Mouse (Mus musculus): ENCODE results near the gene Prima1. TPM values are rescaled to one million over a fixed set of nuclear protein-coding genes. Genes with fewer than 3 reads are reported as not detected.

Gene Prima1
- polyA plus RNA-seq, 1 experiment from 2014 or later, result 0.25 TPM

Other genes with a start within 250 kb of the Prima1 start
- 2.5 and 3.0 TPM in 2 replicates for gene Fam181a, start 68.8 kb upstream of the Prima1 start, polyA plus RNA-seq (2015; fragmentation: Nextera tagmentation; extraction: Ambion mirVana)
- gene Asb2, start 113.9 kb upstream of the Prima1 start, polyA plus RNA-seq (2015; fragmentation: Nextera tagmentation; extraction: Ambion mirVana), result 0.73 and 0.77 TPM in 2 replicates
- 23.8 TPM in 2 replicates for gene Otub2, start 146.5 kb upstream of the Prima1 start, polyA plus RNA-seq (2015; fragmentation: Nextera tagmentation; extraction: Ambion mirVana)
- gene 9330161L09Rik, start 165.7 kb upstream of the Prima1 start, polyA plus RNA-seq (2015; fragmentation: Nextera tagmentation; extraction: Ambion mirVana), result 1.1 and 1.4 TPM in 2 replicates
- gene Ddx24, start 183.7 kb upstream of the Prima1 start, polyA plus RNA-seq (2015; fragmentation: Nextera tagmentation; extraction: Ambion mirVana), result 128 and 136 TPM in 2 replicates
- 8.4 and 11.4 TPM in 2 replicates for gene Ifi27, start 192.1 kb upstream of the Prima1 start, polyA plus RNA-seq (2015; fragmentation: Nextera tagmentation; extraction: Ambion mirVana)
- gene Ifi27l2a, start 201.5 kb upstream of the Prima1 start, polyA plus RNA-seq (2015; fragmentation: Nextera tagmentation; extraction: Ambion mirVana), result 1.2 and 1.9 TPM in 2 replicates
- not detected in 2 replicates for gene Ifi27l2b, start 215.1 kb upstream of the Prima1 start, polyA plus RNA-seq (2015; fragmentation: Nextera tagmentation; extraction: Ambion mirVana)

Measured in forebrain, embryonic 16.5 days (tissue).